Mouse (Mus musculus): Measurements from ENCODE around the gene Gm10160.
"Not testable (repeated sequence)": the region's sequence is repeated elsewhere in the genome, so short reads cannot be mapped to it uniquely, and the experiment has no call there.

Gene Gm10160

DNA sequence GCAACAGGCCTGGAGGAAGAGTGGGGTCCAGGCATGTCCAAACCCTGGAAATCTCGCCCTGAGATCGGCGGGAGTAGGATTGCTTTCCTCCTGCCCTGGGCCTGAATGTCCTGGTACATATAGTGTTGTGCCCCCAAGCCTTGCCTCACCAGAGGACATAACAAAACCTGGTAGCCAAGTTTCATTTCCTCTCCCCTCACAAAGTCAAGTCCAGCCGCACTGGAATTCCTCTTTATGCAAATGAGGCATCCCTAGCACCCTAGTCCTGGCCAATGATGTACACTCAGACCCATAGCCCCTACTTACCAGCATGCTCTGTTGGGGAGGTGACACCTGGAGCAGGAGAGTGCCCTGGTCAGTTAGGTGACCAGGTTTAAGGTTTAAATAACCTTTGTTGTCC is 627 bp upstream of the Gm10160 start:
- no peak for DNase-seq

DNA sequence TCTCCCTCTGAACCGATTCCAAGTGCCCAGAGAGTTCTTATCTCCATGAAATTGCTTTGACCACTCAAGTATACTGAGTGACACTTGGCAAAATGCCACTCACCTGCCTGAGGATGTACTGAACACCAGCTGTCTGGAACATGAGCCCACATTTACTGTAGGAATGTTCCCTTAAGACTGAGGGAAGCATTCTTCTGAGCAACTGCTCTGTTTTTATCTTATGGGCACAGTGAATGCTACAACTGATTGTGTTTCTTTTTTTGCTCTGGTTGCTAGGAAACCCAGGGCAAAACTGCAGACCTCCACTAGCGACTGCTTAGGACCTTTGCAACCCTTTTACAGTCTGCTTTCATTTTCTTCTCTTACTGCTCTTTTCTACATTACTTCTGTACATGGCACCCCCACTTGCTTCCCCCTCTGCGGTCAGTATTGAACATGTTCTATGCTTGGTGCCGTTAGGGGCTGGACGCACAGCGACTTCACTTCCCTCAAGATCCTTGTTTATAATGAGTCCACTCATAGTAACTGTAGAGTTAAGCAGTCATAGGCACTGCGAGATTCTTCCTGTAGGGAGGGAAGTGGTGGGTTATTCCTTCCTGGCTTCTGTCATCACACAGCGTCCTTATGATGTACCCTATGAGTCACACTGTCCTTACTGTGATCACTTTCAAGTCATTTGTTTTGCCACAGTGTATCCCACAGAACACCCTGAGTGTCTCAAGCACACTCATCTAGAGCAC is 856 bp downstream of the Gm10160 start:
- DNase-seq = peak; percentile 38 to 47

DNA sequence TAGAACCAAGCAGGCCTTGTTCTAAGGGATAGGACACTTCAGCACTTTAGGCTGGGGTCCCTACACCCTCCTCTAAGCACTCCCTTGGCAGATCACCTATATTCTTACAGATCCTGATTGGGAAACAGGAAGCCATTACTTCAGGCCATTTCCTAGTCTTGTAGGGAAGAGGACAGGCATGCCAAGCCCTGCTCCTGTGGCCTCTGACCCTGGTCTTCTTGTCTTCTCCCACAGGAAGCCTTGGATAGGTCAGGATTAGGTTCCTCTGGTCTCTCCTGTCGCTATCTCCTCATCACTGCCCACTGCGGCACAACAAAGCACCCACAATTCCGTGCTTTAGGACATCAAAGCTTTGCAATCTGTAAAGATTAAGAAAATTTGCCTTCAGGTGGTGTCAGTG is 3.9 kb downstream of the Gm10160 start:
- DNase-seq = no peak

DNA sequence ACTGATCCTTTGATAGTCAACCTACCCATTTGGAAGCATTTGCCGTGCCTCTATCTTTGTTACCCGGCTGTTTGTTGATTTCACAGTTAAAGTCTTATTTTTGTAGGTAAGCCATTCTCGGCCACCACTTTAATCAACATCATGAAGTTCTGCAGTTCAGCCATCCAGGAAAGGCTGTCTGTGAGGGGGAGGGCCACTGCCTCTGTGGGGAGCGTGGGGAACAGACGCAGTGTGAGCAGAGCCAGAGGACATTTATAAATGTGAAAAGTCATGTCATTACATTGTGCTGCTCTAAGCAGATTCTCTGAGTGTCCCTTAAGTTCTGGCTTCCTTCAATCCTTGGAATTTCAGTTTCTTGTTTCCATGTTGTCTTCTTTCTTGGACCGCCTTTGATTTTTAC is 5.4 kb downstream of the Gm10160 start:
- DNase-seq = no peak

DNA sequence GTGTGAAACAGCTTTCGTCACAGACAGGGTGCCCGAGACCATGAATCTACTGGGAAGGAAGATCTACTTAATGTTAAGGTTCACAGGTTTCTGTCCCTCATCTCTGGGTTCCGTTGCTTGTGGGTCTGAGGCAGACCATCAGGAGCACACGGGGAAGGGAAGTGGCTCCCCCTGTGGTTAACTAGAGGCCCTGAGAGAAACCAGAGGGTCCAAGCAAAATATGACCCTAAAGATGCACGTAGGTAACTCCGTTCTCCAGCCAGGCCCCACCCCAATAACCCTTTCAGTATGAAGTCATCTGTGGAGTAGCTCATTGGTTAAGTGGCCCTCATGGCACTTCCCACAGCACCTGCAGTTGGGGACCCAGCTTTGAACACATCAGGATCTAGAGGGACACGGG is 6.0 kb downstream of the Gm10160 start:
- DNase-seq = no peak

DNA sequence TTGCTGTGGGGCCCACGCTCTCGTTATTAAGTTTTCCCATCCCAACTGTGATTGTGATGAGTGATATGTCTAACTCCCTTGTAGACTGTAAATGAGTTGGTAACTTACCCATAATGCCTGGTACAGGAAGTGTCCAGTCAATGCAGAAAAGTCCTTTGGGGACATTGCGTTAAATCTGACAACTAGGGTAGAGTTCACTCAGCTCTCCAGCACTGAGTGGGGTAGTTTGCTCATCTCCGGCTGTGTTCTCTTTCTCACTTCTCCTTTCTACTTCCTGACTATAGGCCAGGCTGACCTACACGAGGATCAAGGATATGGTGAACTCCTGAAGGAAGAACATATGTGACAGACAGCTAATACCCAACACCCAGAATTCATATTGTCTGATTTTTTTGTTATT is 6.4 kb downstream of the Gm10160 start:
- no peak for DNase-seq

DNA sequence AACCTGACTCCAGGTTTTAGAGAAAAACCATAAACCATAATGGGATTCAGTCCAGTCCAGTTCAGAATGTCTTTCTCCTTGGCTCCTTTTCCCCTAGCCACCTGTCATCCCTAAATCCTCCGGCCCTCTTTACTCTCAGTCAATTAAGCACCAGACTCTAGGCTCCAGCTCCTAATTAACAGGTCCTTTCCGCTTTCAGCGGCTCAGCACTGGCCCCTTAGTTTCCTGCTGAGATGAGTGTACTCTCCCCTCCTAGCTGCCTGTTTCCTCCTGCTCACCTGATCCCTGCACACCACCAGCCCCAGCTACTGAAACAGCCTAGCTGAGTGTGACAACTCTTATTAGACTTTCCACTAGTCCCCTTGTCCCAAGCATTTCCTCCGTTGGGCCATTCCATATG is 7.8 kb downstream of the Gm10160 start:
- DNase-seq = peak; percentile 82 to 83

DNA sequence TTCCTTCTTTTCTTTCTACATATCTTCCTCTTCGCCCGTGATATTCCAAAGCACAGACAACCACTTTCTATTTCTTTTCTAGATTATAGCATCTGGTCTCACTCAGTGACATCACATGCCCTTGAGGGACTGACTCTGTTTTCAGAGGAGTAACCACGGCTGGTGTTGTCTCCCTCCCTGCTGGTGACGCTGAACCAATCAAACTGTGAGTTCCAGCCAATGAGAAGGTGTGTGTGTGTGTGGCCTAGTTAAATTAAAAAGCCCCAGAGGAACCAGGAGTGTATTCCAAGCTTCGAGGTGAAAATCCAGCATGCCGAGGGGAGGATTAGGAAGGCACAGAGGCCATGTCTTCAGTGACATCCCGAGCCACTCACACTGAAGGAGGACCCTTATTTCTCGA is 8.6 kb downstream of the Gm10160 start:
- no peak for DNase-seq

DNA sequence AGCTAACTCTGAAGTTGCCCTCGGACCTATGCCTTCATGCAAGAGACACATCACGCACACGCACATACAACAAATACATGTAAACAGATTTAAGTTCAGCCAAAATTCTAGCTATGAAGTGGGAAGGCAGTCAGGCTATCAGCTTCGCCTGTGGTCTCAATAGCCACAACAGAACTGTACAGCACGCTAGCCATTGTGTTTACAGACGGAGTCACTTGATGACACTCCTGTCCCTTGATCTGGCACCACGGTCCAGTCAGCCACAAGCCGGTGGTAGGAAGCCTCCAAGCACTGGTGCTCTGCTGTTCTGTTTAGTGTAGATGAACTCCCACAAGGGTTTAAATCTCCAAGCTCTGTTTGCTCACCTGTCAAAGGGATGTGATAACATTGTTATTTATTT is 9.6 kb downstream of the Gm10160 start:
- DNase-seq = no peak

DNA sequence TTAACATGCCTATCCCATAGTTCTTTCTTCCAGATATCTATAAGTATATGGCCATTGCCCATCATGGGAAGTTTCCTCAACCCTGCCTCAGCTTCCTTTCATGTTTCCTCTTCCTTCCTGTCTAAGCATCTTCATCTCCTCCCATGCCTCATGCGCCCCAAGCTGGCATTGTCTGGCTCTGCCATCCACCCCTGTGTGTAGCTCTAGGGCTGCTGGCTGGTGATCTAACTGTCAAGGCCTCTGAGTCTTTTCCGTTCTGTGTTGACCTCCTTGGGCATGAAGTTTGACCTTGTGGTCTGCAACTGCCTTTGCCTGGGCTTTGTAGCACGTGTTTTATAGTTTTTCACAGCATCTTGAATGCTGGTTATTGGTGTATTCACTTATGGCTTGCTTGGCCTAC is 10.3 kb downstream of the Gm10160 start:
- no peak for DNase-seq

DNA sequence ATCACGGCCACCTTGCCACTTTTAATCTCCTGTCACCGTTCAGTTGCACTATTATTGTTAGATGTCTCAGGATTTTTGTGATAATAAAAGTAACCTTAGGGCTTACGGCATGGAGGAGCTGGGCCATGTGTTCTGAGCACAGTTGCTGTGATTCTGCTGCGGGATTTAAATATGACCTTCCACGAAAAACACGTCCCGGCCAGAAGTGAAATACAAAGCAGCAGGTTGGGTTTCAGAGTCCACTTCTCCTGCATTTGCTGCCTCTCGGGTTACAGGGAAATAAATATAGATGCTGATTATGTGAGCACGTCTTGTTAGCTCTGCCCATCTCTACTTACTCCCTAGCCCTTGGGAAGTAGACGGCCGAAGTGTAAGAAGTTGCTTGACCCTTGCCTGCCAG is 10.8 kb downstream of the Gm10160 start:
- DNase-seq = no peak

DNA sequence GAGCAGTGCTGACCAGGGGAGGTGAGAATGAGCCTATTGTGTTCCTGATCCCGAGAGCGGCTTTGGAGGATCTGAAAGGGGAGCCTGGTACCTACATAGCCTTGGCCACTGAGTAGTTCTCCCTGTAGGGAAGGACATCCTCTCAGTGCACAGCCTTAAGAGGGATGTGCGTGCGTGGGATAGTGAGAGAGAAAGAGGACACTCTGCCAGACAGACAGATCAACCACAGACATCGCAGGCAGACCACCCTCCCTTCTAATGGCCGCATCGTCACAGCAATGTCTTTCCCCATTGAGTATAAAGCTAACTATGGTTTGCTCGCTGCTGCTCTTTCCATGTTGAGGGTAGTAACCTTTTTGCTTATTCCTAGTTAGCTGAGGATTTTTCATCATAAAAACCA is 11.7 kb downstream of the Gm10160 start:
- no peak for DNase-seq

DNA sequence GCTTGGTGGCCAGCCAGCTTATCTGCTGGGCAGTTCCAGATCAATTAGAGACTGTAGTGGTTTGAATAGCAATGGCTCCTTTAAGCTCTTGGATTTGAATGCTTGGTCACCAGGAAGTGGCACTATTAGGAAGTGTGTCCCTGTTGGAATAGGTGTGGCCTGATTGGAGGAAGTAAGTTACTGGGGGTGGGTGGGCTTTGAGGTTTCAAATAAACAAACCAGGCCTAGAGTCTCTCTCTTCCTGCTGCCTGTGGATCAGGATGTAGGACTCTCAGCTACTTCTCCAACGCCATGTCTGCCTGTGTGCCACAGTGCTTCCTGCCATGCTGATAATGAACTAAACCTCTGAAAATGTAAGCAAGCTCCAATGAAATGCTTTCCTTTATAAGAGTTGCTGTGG is 12.6 kb downstream of the Gm10160 start:
- DNase-seq = no peak

DNA sequence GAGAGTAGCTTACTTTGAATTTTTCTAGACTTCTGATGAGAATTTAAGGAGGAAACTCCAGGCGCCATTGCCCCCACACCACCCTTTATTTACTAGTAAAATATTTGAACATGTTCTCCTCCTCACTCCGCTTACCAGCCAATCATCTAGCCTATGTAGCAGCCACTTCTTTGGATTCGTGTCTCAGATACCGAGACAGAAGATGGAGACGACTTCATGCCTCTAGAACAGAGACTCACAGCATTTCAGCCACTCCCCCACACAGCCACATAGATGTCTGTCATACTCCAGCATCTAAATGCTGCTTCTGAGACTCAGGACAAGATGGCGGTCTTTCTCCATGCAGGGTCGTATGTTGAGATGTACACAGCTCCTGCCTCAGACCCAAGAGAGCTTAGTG is 13.5 kb downstream of the Gm10160 start:
- DNase-seq = no peak

DNA sequence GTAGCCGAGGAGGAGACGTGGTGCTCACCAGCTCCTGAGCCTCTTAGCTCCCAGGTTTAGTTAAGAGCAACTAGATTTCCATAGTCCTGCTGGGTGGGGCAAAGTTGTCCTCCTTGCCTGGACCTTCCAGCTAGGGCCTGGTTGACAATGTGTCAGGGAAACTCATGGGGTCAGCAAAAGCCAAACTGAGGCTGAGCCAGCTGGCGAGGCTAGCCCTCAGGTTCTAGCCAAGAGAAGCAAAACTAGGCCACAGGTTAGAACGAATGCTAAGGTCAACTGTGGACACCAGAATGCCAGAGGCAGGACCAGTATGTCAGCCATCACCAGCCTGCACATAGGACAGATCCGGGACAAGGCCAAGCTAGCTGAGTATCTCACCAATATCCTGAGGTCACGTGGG is 14.2 kb downstream of the Gm10160 start:
- DNase-seq = no peak

DNA sequence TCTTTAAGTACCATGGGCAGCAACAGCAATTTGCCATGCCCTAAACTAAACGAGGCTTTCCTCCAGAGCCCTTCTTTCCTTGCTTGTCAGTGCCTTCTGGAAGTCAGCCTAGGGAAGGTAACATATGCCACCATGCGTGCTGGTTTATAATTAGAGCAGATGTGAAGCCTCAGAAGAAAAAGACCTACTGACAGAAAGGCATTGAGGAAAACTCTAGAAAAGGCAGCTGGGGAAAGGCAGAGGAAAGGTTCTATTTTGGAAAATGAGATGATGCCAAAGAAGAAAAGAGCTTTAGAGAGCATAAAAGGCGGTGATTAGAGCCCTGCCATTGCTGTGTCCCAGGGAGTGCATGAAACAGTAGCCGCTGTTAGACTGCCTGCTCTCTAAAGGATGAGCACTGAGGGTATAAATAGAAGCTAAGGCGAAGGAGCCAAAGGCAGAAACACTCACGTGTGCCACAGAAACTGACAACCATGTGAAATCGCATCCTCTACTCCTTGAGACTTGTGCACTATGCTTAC is 14.9 kb downstream of the Gm10160 start:
- DNase-seq = no peak

DNA sequence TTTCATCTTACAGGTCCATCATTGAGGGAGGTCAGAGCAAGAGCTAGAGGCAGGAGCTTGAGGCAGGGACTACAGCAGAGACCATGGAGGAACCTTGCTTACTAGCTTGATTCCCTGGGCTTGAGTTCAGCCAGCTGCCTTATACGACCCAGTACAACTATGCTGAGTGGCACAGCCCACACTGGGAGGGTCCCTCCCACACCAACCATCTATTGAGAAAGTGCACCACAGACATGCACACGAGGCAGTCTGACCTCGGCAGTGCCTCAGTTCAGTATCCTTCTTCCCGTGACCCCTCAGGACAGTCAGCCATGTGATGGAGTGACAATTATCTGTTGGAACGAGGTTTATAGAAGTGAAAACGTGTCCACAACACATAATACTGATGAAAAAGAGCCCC is 15.8 kb downstream of the Gm10160 start:
- no peak for DNase-seq

DNA sequence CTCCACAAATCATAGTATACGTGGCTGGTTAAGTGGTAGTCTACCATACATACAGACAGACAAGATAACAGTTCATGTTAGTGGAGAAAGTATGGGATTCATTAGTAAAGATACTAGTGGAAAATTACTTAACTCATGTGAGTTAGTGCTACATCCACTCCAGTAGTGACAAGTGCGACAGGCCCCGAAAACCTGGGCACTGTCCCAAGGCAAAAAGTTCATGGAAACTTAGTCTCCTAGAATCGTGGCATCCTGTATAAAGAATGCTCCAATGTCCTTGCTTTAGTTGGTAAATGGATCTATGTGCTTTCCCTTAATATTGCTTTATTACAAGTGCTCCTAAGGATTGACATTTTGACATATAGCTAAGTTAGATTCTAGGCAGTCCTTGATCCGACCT is 17.8 kb downstream of the Gm10160 start:
- DNase-seq = not testable (repeated sequence)

DNA sequence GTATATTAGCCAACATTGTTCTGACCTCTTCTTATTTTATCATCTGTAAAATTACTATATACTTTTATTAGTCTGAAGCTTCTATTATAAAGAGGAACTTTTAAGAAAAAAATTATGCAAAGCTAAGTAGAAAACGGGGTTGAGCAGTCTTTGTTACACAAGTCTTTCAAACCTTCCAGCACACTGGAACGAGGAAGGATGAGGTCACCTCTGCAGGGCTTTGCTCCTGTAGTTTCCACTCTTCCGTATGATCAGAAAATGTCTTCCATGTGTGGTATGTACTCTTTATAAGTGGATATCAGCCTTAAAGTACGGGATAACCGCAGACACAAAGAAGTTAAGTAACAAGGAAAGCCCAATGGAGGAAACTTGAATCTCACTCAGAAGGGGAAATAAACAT is 20.2 kb downstream of the Gm10160 start:
- no peak for DNase-seq

DNA sequence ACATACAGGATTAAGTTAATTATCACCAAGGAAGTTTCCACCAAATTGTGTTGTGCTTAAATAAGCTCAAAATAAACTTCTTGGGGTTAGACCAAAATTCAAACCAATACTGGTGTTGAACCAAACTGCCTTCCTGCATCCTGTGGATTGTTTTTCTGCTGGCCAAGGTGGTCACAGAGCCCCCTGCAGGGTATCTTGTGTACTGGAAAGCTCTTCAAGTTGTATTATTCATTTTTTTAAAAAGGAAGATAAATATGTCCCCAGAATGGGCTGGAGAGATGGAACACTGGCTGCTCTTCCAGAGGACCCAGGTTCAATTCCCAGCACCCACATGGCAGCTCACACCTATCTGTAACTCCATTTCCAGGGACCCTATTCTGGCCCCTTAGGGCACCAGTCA is 20.7 kb downstream of the Gm10160 start:
- no peak for DNase-seq

DNA sequence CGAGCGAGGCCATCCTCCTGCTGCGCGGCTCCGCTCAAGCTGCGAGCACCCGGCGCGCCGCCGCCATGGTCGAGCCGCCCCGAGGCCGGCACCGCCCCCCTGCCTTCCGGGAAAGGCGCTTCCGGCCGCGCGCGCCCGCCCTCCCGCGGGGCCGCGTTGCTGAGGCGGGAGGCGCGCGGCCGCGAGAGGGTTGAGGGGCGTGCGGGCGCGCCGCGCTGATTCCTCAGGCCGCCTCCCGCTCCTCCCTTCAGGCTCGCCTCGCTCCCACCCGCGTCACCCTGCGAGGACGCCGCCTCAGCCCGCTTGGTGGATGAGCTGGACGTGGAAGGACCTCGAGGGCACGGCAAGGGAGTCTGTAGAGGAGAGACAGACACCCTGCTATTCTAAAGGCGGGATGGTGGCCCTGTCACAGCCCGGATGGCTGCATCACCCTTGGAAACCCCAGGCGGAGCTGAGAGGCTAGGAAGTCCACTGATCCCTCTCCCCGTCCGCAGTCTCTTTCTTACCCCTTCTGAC is 26.2 kb downstream of the Gm10160 start, which contains the start of gene Btbd1:
TSS of gene Btbd1 (minus strand) at position 53 of the 516 bp plus-strand sequence.
- DNase-seq = peak; percentile 83 to 90

DNA sequence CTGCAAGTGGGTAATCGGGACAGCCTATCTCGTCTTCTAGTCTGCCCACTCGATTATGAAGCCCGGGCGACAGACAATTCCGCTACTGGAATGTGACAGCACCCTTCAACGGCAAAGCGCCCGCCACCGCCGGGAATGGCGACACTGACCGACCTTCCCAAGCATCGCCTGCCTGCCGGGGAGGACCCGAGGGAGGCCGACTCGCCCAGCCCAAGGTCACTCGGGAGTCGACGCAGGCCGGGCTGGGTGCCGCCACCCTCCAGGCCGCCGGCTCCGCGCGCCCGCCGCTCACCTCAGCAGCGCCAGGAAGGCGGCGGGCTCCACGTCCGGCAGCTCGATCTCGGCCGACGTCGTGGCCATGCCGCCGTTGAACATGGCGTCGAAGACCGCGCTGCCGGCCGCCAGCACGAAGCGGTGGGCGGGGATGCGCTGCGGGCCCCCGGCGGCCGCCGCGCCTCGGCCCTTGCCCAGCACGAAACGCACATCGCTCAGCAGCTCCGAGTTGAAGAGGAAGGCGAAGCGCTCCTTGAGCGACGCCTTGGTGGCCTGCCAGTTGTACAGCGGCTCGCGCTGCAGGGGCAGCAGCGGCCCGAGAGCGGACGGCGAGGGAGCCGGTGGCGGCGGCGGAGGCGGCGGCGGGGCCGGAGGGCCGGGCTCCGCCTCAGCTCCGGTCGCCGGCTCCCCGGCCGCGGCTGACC is 26.8 kb downstream of the Gm10160 start:
- peak; percentile 75 to 77 for DNase-seq

DNA sequence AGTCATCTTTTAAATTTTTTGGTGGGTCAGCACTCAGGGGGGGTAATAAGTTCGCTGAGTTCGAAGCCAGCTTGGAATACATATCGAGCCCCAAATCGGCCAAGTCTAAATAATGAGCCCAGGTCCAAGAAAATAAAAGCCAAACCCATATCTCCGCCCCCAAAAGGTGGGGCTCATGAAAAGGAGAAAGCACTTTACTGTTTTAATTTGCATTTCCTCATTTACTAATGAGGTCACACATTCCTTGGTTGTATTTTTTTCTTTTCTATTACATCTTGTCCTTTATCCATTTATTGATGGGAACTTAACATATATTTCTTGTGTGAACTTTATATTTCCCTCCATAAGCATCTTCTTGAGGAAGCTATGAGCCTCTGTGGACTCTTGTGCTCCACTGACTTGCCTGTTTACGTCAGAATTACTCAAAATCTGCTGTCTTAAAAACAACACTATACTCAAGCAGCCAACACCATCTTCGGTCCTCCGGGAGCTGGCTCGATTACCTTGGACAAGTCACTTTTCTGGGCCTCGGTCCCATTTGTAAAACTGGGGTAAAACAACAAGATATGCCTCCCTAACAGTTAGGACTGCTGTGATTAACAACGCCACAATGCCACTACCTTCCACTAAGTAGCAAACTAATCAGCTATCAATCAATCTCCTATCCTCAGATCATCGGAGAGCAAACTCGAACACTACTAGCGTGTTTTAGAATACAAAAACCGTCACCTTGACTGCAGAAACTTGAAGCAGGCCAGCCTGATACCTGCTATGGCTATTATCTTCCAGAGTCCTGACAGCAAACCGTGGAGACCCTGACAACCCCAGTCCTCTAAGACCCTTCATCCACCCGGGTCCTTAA is 27.6 kb downstream of the Gm10160 start:
- peak in 1 of 2 experiments; percentile 19 for DNase-seq
